Mouse (Mus musculus) CD4-positive, CD25-positive, alpha-beta regulatory T cell (primary cell): ENCODE results near the gene Allc. TPM values are rescaled to one million over a fixed set of nuclear protein-coding genes. Genes with fewer than 3 reads are reported as not detected.

Experiments used
- polyA plus RNA-seq: library from polyadenylated mRNA; unstranded; fragments of 100-300 nt; shearing (Covaris generic); gene quantifications from one replicate; pipeline ENCODE4 v1.2.1, GENCODE M21; 2017

The Allc gene
- not detected for polyA plus RNA-seq

DNA sequence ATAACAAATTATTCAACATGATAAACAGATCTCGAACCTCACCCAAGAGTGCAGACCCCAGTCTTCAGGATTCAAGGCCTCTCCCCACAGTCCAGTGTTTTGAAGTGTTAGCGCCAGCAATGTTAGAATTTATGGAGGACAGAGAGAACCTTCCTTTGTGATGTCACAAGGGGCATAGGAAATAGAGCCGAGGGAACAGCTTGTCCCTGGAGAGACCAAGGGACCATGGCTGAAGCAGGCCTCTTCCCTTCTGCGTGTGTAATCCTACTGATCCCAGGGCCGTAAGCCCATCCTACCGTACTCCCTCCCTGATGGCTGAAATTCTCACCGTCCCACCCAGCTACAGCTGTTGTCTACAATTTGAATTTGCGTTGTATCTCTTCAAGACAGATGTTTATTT is at the start of gene Allc:
Allc (minus strand) TSS at position 101 of the 400 bp plus-strand sequence.

DNA sequence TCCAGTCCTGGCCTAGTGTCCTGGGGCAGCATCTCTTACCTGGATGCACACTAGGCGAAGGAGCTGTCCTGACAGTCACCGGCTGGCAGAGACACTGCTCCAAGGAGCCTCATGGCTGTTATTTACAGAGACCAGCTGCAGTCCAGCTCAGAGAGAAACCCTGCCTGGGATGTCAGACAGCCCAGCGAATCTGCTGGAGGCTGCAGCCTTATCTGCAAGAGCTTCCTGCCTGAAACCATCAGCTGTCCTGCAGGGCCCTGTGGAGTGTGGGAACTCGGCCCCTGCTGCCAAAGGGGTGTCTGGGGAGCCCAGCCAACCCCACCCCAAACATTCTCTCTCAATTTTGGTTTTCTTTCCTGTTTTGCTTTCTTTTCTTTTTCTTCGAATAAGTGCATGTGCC is 40.9 kb upstream of the Allc start, which contains the start of gene Colec11:
Colec11 (minus strand) TSS at position 183 of the 400 bp plus-strand sequence.

DNA sequence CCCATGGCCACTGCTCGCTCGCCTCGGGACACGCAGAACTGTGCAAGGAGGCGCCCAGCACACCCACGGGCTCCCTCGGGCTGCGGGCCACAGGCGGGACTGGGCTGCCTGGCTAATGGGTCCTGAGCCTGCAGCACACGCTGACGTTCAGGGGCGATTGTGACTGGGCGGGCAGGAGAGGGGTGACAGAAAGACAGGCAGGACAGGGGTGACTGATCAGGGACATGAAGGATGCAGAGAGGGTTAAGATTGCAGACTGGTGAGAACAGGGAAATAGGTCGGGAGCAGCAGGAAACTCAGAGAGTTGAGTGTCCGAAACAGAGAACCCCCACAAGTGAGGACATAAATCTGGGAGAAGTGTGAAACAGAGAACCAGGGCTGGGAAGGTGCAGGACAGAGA is 30.0 kb downstream of the Allc start, which contains the start of gene Dcdc2c:
Dcdc2c (minus strand) TSS at position 101 of the 400 bp plus-strand sequence.

Other genes starting within 250 kb of the Allc start
- 0.12 TPM for gene Dcdc2c, start 30.1 kb downstream of the Allc start, polyA plus RNA-seq
- gene Colec11, start 40.9 kb upstream of the Allc start, polyA plus RNA-seq: not detected
- 1,018 TPM for gene Rps7, start 53.4 kb upstream of the Allc start, polyA plus RNA-seq
- gene Rnaseh1, start 67.1 kb upstream of the Allc start, polyA plus RNA-seq: 42.9 TPM
- 72.6 TPM for gene Adi1, start 92.7 kb upstream of the Allc start, polyA plus RNA-seq
- 75.9 TPM for gene Trappc12, start 167.9 kb upstream of the Allc start, polyA plus RNA-seq
- gene Eipr1, start 169.3 kb upstream of the Allc start, polyA plus RNA-seq: 47.4 TPM